Mouse (Mus musculus): Measurements from ENCODE around the gene Dmgdh. TPM values are rescaled to one million over a fixed set of nuclear protein-coding genes. Genes with fewer than 3 reads are reported as not detected.

The Dmgdh gene
- 0.23 and 0.72 TPM in 2 replicates for polyA plus RNA-seq (2011; ENCODE audit: insufficient read depth, insufficient read length, low read depth, missing spikeins)

- H3K36me3 ChIP-seq (ENCODE audit: control insufficient read depth, insufficient read depth, low read length, poor library complexity, severe bottlenecking), result no peaks in the 10 kb centered on the region
- H3K9me3 ChIP-seq (replicated peaks; ENCODE audit: control insufficient read depth, insufficient read depth, low read length, poor library complexity, severe bottlenecking), result no peaks in the 10 kb centered on the region
- H3K4me3 ChIP-seq (ENCODE audit: low read depth, low read length), result peak within 1 kb of the TSS; percentile 27
- H3K9ac ChIP-seq (ENCODE audit: low read depth, poor library complexity, severe bottlenecking), result peak within 1 kb of the TSS; percentile 44; the same call in 1 of the 2 replicates
- H3K27me3 ChIP-seq (ENCODE audit: control insufficient read depth, insufficient read depth, low read length, poor library complexity, severe bottlenecking), result peaks cover 5% of the 10 kb centered on the region; the same call in 1 of the 2 replicates
- no peak for TF ChIP-seq POLR2A (IDR thresholded peaks at IDR 0.05; ENCODE audit: insufficient read depth, low read length)
- no peak for TF ChIP-seq CTCF (IDR thresholded peaks at IDR 0.05; ENCODE audit: low read depth, low read length)
- no peak for TF ChIP-seq EP300 (IDR thresholded peaks at IDR 0.05; ENCODE audit: insufficient read depth, low read depth, low read length)
- no peak within 1 kb of the TSS for H3K27ac ChIP-seq (ENCODE audit: insufficient read depth, low read length)
- H3K4me1 ChIP-seq (ENCODE audit: control insufficient read depth, insufficient read depth, low read length), result no peaks in the 10 kb centered on the region
Observed at GRCm38 (mm10) chr13:93674131-93674561, at the start of gene Dmgdh, which contains the start of gene Bhmt2. TSS of gene Dmgdh (plus strand) at chr13:93674433. TSS of gene Bhmt2 (minus strand) at chr13:93674302.

DNA sequence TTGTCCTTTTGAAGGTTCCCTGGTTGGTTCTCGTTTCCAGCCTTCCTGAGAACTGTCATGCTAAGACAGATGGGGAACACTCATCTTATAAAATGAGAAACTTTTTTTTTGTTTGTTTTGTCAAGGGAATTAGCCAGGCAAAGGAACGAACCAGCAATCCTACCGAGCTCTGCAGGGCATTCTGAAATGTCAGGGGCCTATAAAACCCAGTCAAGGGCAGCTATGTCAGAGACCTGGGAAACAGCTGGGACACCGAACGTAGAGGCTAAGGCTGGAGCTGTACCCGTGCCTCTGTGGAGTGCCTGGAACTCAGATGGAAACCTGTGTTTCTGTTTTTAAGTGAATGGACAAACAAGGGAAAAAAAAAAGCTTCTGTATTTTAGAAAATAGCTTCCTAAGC, 45.4 kb upstream of the Dmgdh start:
- Histone ChIP-seq H3K36me3 (ENCODE audit: control insufficient read depth, insufficient read depth, low read length, poor library complexity, severe bottlenecking) (no peaks in the 10 kb centered on the region), H3K27me3 (ENCODE audit: control insufficient read depth, insufficient read depth, low read length, poor library complexity, severe bottlenecking) (no peaks in the 10 kb centered on the region), H3K4me3 (ENCODE audit: low read depth, low read length) (no peak overlapping the region), H3K4me1 (ENCODE audit: control insufficient read depth, insufficient read depth, low read length) (no peaks in the 10 kb centered on the region), H3K9ac (ENCODE audit: low read depth, poor library complexity, severe bottlenecking) (no peak overlapping the region), H3K9me3 (replicated peaks; ENCODE audit: control insufficient read depth, insufficient read depth, low read length, poor library complexity, severe bottlenecking) (no peaks in the 10 kb centered on the region), H3K27ac (ENCODE audit: insufficient read depth, low read length) (no peak overlapping the region)
- TF ChIP-seq EP300 (IDR thresholded peaks at IDR 0.05; ENCODE audit: insufficient read depth, low read depth, low read length) (no peak), CTCF (IDR thresholded peaks at IDR 0.05; ENCODE audit: low read depth, low read length) (no peak), POLR2A (IDR thresholded peaks at IDR 0.05; ENCODE audit: insufficient read depth, low read length) (no peak)

DNA sequence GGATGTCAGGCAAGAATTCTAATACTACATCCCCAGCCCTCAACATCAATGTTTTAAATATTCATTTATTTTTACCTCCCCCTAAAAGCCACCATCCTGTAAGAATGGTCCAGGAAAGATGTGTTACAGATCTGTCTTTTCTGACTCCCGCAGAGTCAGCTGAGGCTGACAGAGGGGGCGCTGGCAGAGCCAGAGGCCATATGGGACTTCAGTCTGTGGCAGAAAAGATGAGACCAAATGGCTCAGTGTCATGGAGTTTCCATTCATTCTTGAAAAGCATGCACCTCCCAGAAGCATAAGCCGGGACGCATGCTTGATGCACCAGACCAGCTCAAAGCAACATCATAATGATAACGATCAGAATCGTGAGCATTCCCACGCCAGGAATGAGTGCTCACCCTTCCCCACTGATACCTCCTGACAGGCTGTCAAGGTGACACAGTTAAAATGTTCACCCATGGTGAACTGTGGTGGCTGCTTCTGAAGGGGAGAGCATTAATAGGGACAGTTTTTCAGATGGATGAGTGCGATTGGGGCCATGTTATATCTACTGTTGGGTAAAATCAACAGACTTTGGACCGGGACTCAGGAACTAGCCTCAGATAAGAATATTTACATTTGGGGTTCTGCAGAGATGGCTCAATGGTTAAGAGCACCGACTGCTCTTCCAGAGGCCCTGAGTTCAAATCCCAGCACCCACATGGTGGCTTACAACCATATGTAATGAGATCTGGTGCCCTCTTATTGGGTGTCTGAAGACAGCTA, 43.1 kb upstream of the Dmgdh start:
- Histone ChIP-seq H3K4me1 (ENCODE audit: control insufficient read depth, insufficient read depth, low read length) (no peaks in the 10 kb centered on the region), H3K36me3 (ENCODE audit: control insufficient read depth, insufficient read depth, low read length, poor library complexity, severe bottlenecking) (no peaks in the 10 kb centered on the region), H3K9ac (ENCODE audit: low read depth, poor library complexity, severe bottlenecking) (no peak overlapping the region), H3K9me3 (replicated peaks; ENCODE audit: control insufficient read depth, insufficient read depth, low read length, poor library complexity, severe bottlenecking) (no peaks in the 10 kb centered on the region), H3K27ac (ENCODE audit: insufficient read depth, low read length) (no peak overlapping the region), H3K4me3 (ENCODE audit: low read depth, low read length) (no peak overlapping the region), H3K27me3 (ENCODE audit: control insufficient read depth, insufficient read depth, low read length, poor library complexity, severe bottlenecking) (no peaks in the 10 kb centered on the region)
- TF ChIP-seq POLR2A (IDR thresholded peaks at IDR 0.05; ENCODE audit: insufficient read depth, low read length) (no peak), CTCF (IDR thresholded peaks at IDR 0.05; ENCODE audit: low read depth, low read length) (no peak), EP300 (IDR thresholded peaks at IDR 0.05; ENCODE audit: insufficient read depth, low read depth, low read length) (no peak)

DNA sequence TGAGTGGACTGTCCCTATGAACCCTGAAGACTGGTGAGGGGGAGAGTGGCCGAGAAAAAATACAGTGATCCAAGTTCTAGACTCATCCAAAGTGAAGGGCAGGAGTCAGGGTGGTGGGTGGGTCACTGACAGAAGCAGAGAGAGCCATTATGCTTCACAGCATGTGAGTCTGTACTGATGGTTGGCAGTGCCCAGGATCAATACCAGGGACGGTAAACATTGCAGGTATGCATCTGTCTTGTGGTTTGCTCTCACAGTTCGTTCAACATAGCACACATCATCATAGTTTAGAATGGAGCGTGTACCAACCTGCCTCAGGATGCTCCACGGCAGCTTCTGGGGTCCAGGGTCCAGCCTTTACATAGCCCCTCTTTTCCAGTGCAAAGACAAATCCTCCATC, 41.3 kb upstream of the Dmgdh start:
- Histone ChIP-seq H3K36me3 (ENCODE audit: control insufficient read depth, insufficient read depth, low read length, poor library complexity, severe bottlenecking) (no peaks in the 10 kb centered on the region), H3K4me3 (ENCODE audit: low read depth, low read length) (no peak overlapping the region), H3K9me3 (replicated peaks; ENCODE audit: control insufficient read depth, insufficient read depth, low read length, poor library complexity, severe bottlenecking) (no peaks in the 10 kb centered on the region), H3K27ac (ENCODE audit: insufficient read depth, low read length) (no peak overlapping the region), H3K27me3 (ENCODE audit: control insufficient read depth, insufficient read depth, low read length, poor library complexity, severe bottlenecking) (no peaks in the 10 kb centered on the region), H3K9ac (ENCODE audit: low read depth, poor library complexity, severe bottlenecking) (no peak overlapping the region), H3K4me1 (ENCODE audit: control insufficient read depth, insufficient read depth, low read length) (no peaks in the 10 kb centered on the region)
- TF ChIP-seq CTCF (IDR thresholded peaks at IDR 0.05; ENCODE audit: low read depth, low read length), result no peak
- TF ChIP-seq EP300 (IDR thresholded peaks at IDR 0.05; ENCODE audit: insufficient read depth, low read depth, low read length), result no peak
- TF ChIP-seq POLR2A (IDR thresholded peaks at IDR 0.05; ENCODE audit: insufficient read depth, low read length), result no peak

- TF ChIP-seq EP300 (IDR thresholded peaks at IDR 0.05; ENCODE audit: insufficient read depth, low read depth, low read length), result no peak
- TF ChIP-seq CTCF (IDR thresholded peaks at IDR 0.05; ENCODE audit: low read depth, low read length), result no peak
- TF ChIP-seq POLR2A (IDR thresholded peaks at IDR 0.05; ENCODE audit: insufficient read depth, low read length), result no peak
- no peak overlapping the region for H3K27ac ChIP-seq (ENCODE audit: insufficient read depth, low read length)
- no peaks in the 10 kb centered on the region for H3K4me1 ChIP-seq (ENCODE audit: control insufficient read depth, insufficient read depth, low read length)
- no peak overlapping the region for H3K9ac ChIP-seq (ENCODE audit: low read depth, poor library complexity, severe bottlenecking)
- no peak overlapping the region for H3K4me3 ChIP-seq (ENCODE audit: low read depth, low read length)
- no peaks in the 10 kb centered on the region for H3K9me3 ChIP-seq (replicated peaks; ENCODE audit: control insufficient read depth, insufficient read depth, low read length, poor library complexity, severe bottlenecking)
- no peaks in the 10 kb centered on the region for H3K27me3 ChIP-seq (ENCODE audit: control insufficient read depth, insufficient read depth, low read length, poor library complexity, severe bottlenecking)
- H3K36me3 ChIP-seq (ENCODE audit: control insufficient read depth, insufficient read depth, low read length, poor library complexity, severe bottlenecking), result no peaks in the 10 kb centered on the region
Observed at GRCm38 (mm10) chr13:93636561-93636960, 37.7 kb upstream of the Dmgdh start.
